Mouse (Mus musculus) E14TG2a.4 (cell line): ENCODE measurements at regions not wholly inside any gene's neighbourhood (a gene's known extent, or its start where the extent isn't known, plus 50 kb on each side); places are given as distances from the start of the nearest gene placed in this dataset.

Source experiments
- CTCF ChIP-seq: conservative IDR thresholded peaks from 2 replicates; pipeline ENCODE4 v1.5.1; 2014; ENCODE audit warnings: low read length
- NANOG ChIP-seq: IDR thresholded peaks from 2 replicates; pipeline ENCODE4 v1.6.1; 2014; ENCODE audit warnings: borderline replicate concordance, low read length, mixed read lengths

DNA sequence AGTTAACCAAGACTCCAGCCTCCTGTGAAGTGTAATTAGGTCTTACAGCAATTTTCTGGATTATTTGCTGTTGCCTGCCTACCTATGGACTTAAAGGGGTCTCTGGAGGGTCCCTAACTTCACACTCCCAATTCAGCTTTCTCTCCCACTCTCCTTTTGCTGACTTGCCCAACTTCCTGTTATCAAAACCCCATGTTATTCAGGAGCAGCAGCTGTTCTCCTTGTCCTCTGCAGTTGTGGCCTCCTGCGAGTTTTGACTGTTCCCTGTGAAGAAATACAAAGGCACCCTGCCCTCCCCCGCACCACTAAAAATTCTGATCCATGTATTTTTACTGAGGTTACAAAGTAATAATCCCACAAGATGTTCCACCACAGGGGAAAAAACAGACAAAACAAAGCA is 146.8 kb upstream of the Dcn start:
- no peak for TF ChIP-seq CTCF
- TF ChIP-seq NANOG: no peak
